Mouse (Mus musculus): Measurements from ENCODE around the gene Tusc1.

The Tusc1 gene

DNA sequence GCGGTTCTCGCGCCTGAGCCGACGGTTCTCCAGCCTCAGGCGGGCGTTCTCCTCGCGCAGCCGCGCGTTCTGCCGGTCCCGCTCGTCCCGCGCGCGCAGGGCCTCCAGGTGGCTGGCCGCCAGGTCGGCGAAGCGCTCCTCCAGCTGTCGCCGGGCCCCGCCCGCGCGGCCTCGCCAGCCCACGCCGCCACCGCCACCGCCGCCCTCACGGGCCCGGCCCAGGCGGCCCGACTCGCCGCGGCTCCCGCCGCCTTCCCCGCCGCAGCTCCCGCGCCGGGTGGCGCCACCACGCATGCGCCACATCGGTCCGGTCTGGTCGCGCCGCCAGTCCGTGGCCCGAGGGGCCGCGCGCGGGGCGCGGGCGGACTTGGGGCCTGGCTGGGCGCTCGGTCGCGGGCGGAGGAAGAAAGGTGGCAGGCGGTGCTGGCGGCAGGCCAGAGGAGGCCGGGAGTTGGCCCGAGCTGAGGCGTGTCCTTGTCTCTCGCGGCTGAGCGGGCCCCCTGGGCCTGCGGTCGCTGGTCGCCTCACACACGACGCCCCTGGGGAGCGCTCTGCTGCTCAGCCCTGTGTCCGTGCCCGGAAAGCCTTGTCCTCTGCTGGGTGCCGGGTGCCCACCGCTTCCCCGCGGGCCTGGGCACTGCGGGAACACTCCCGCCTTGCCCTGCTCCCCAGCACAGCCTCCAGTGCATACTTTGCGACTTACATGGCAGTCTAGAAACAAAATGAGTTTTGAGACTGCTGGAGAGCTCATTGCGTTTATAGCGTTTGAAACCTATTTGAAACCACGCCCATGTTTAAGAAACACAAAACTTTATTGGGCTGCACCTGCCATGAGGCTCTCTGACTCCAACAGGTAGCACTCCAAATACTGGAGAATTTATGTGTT is at the start of gene Tusc1:
Gene Tusc1, minus strand, starts transcription at position 394 of the 886 bp plus-strand sequence.
- DNase-seq, result peak; percentile 59 to 66

- no peak for DNase-seq
These were observed 17.6 kb upstream of the Tusc1 start for GRCm38 (mm10) chr4:93352930-93353329.

- no peak for DNase-seq
These were observed 9.0 kb upstream of the Tusc1 start for GRCm38 (mm10) chr4:93344357-93344756.

- no peak for DNase-seq
These were observed 6.3 kb upstream of the Tusc1 start for GRCm38 (mm10) chr4:93341568-93341967.

- DNase-seq, result no peak
These were observed 2.7 kb upstream of the Tusc1 start for GRCm38 (mm10) chr4:93337977-93338376.

DNA sequence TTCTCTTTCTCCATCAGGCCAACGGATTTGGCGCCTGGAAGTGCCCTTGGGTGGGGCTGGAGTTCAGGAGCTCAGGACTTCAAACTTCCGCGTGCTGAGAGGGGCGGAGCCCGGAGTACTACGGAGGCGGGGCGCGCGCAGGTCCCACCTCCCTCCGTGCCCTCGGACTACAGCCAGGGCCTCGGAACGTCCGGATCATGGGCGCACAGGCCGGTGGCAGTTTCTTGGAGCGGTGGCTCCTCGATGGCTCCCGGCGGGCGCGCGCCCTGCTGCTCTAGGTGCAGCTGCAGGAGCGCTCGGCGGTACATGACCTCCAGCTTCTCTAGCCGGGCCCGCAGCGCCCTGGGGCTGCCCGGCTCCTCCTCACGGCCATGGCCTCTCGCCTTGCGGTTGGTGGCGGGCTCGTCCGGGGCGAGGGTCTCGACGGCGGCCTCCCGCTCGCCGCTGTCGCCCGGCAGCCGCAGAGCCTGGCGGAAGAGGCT is 634 bp downstream of the Tusc1 start:
- peak; percentile 75 to 76 for DNase-seq

GRCm38 (mm10) chr4:93307486-93307885 is 27.8 kb downstream of the Tusc1 start:
- DNase-seq, result no peak

GRCm38 (mm10) chr4:93286065-93286464 is 49.2 kb downstream of the Tusc1 start:
- no peak for DNase-seq

Measured in B cell, adult 2 months (primary cell).